Mouse (Mus musculus): ENCODE data around the gene Gm45717.

Gm45717 gene

DNA sequence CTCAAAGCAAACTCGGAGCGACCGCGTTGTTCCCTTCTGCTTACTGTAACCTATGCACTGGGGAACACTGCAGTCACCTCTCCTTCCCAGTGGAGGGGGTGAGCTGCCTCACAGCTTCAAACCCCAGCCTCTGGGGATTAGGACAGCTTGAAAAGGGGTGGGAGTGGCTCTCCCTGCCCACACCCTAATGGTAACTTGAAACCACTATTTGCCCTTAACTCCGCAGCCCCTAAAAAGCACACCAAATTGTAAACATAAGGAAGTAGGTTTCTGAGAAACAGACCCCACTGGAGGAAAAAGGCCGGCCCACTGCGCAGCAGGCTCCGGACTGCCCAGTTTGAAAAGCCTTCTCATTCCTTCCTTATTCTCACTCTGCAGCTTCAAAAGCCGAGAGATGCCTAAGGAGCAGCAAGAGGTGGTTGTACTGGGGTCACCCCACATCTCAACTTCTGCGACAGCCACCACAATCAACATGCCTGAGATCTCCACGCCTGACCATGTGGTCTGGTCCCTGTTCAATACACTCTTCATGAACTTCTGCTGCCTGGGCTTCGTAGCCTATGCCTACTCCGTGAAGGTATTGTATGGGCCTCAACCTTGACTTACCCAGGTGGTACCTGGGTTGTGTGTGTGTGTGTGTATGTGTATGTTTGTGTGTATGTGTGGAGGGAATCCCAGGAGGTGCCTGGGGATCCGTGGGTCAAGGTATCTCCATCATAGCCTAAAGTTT, 12.3 kb upstream of the Gm45717 start:
- DNase-seq, result no peak

DNA sequence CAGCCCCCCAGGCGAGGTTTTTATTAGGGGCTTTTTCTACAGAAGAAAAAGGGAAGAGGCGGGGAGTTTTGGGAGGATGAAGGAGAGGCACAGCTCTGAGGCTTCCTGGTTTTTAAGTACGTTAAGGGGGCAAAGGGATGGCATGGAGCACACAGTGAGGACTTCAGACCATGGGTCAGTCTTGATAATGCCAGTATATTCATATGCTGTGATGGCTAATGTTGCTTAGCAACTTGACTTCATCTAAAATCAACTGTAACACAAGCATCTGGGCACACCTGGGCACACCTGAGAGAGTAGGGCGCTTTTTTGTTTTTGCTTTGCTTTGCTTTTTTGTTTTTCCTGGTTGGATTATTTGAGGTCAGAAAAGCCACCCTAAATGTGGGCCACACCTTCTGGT, 11.2 kb upstream of the Gm45717 start, which contains the start of gene Ifitm1:
Gene Ifitm1 (plus strand): TSS at position 301 of the 400 bp plus-strand sequence.
- DNase-seq, result no peak

DNA sequence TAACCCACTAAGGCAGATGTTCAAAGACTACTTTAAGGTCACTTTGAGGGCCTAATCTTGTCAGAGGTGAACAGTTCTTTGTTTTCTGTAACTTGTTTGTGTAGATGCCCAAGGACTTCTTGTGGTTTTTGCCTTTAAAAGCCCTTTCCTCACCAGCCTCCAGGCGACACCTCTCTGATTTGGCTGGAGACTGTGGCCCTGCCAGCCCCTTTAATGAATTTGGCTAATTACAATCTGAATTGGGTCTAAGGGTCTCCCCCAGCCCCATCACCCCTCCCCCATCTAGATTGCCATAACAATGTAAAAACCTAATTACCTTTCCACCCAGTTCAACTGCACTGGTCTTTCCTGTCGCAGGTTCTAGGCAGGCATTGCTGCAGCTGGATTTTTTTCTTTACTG, 7.0 kb upstream of the Gm45717 start:
- no peak for DNase-seq

DNA sequence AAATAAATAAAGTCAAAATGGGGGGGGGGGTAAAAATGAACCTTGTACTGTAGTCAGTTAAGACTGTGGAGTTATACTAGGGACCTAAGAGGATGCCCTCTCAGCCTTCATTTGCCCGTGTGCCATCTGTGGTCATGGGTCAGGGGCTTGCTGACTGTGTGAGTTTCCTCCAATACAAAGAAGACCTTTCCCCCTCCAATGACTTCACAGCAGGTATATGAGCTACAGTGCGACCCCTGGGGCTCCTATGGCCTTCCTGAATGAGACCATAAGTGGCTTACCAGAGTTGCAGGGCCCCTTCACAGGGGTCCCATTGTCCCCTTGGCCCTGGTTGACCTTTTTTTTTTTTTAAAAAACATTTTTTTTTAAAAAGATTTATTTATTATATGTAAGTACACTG, 5.7 kb upstream of the Gm45717 start:
- DNase-seq, result no peak

DNA sequence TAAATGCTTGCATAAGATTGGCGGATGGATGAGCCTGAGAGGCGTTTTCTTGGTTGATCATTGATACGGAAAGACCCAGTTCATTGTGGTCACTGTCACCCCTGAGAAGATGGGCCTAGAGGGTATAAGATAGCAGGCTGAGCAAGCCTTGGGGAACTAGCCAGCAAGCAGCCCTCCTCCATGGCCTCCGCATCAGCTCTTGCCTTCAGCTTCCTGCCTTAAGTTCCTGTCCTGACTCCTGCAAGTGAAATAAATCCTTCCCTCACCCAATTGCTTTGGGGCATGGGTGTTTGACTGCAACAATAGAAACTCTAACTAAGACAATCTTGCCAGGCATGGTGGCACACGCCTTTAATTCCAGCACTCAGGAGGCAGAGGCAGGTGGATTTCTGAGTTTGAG, 4.3 kb upstream of the Gm45717 start:
- no peak for DNase-seq

DNA sequence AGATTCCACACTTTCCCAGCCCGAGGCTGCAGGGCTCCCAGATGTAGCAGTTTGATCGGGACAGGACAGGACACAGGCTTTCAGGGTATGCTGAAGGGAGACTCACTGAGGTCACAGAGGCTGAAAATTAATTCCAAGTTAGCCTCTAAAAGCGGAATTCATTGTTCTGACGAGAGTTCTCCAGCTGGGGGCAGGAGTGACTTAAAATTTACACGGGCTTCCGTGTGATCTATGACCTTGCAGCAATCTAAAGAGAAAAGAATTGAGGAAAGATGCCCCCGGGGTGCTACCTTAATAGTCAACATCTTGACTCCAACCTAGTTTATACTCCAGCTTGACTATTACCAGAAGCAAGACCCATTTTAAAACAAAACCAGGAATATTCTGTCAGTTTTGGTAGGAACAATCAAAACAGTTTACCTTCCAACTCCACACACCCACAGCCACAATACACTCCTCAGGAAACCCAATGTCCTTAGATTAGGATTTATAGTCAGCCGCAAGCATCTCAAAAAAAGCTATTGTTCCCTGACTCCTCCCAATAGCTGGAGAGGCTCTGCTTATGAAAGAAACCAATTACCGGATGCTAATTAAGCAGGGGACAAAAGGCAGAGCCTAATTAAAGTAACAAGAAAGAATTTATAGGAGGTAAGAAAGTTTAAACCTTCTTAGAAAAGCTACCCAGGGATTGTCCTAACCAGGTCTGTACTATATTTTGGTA, 3.6 kb upstream of the Gm45717 start:
- peak; percentile 72 for DNase-seq

DNA sequence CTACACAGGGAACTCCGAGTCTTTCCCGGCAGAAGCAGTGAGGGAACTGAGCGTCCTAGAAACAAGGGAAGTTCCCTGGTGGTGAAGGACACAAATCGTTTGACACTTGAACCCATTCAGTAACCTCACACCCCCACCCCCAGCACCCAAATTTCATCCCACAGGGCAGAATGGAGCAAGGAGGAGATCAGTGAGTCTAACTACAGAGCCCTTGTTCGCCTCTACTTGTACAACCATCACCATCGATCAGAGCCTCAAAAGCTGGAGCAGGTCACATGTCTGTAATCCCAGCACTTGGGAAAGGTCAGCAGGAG, 776 bp upstream of the Gm45717 start:
- no peak for DNase-seq

DNA sequence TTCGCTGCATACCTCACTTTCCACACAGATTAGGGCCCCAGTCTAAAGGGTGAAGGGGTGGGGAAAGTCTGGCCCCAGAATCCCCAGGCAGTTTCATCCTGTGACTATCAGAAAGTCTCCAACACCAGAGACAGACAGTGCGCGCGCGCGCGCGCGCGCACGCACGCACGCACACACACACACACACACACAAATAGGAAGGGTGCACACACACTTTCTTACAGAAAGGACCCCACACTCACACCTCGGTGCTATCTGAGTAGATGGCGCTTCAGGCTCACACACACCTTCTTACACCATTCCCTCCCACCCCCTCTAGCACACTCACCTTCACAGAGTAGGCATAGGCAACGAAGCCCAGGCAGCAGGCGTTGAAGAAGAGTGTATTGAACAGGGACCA, 395 bp downstream of the Gm45717 start:
- no peak for DNase-seq

DNA sequence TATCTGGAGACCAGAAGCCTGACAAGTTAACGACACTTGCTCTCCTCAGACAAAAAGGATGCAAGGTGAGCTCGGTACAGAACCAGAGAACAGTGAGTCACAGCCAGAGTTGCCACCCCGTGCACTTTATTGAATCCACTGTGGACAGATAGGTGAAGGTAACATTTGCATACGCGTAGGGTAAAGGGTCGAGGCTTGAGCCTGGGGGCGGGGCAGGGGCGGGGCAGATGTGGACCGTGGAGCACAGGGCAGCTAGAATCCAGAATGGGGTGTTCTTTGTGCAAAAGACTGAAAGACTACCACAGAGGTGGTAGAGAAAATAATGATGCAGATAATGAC, 1.0 kb downstream of the Gm45717 start:
- no peak for DNase-seq

DNA sequence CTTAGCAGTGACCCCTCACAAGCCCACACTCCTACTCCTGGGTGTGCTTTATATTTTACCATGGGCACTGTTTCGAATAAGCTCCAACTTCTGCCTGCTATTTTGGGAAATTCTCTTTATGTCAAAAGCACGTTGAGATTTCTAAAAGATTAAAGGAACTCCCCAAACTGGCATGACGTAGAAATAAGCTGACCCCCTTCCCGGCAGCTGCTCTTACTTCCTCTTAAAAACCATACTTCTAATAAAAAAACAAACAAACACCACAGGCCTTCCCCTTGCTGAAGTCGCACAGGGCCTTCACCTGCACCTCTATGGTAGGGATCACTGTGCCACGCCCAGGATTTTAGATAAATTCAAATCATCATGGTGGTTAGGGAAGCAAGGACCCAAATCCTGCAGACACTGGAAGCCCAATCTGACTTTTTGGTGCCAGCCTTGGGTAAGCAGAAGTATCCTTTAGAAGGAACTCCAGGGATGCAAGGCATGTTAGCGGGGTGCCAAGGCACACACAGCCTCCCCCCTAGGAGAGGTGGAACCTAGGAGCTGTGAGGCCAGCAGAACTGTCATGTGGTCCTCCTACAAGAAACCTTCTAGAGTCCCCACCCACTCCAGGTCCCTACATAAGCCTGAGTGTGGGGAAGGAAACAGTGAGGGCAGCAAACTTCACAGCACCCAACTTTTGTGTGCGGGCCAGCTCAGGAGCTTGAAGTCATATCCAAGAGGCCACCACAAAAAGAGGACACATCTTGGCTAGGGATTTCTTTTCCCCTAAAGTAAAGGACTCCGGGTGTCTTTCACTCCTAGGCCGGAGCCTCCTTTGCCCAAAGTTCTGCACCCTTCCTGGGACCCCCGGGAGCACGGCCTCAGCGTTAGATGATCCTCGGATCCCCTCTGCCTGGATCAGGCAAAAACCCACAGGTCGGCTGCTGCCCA, 1.7 kb downstream of the Gm45717 start:
- no peak for DNase-seq

DNA sequence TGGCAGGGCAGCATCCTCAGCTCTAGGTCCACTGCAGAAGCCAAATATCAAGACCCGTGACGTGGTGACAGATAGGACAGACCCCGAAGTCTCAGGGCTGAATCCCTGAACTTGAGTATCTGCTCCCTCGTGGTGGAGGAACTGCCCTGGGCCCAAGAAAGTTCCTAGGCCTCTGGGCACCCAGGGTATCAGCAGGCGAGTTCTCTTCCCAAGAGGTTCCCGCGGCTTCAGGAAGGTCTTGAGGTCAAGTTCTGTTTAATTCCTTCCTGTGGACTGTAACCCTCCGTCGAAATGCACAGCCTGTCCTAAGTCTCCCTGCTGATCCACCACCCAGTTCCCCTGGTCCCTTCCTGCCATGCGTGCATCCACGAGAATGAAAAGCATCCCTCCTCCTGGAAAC, 2.6 kb downstream of the Gm45717 start:
- no peak for DNase-seq

DNA sequence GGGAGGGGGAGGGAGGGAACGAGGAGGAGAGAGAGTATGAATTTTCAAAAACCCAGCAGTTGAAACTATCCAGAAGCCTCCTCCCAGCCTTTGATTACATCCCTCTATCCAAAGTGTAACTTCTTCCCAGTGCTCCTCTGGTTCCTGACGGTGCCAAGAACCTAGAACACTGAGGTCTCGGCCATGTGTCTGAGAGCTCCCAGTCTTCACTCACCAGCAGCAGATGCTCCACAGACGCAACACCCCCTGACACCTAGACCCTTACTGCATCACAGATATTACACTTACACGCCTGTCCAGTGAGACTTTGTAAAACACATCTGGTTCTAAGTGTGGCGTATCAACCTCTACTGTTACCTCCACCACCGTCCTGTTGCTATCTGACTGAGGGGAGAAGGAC, 3.3 kb downstream of the Gm45717 start:
- DNase-seq, result no peak

DNA sequence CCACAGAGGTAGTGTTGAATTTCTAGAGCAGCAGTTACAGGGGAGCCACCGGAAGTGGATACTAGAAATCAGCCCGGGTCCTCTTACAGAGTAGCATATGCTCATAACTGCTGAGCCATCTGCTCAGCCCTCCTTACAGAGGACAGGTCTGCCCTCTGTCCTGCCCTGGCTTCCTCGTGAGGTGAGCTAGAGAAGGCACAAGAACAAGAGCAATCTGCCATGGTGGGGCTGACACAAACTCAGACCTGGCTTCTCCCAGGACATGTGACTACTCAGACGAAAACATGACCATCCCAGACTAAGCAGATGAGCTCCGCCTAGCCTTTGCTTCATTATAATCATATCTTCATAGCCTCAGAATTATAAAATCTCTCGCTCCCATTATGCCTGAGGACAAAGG, 4.0 kb downstream of the Gm45717 start:
- no peak for DNase-seq

DNA sequence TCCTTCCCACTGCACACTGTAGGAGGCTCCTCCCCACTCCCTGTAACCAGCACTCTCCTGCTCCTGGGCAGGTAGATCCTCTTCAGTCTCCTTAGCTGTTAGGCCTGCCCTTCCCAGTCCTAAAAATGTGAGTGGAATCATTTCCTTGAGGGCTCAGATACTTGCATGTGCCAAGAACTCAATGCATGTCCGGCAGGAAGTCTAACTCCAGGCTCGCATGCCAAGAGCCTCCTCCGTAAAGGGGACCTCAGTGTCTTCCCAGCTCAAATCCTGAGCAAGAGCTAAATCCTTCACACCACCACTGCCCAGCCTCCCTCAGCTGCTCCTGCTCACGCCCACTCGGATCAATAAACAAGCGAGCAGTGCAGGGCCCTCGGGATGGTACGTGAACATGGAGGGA, 4.7 kb downstream of the Gm45717 start:
- DNase-seq, result peak; percentile 72

DNA sequence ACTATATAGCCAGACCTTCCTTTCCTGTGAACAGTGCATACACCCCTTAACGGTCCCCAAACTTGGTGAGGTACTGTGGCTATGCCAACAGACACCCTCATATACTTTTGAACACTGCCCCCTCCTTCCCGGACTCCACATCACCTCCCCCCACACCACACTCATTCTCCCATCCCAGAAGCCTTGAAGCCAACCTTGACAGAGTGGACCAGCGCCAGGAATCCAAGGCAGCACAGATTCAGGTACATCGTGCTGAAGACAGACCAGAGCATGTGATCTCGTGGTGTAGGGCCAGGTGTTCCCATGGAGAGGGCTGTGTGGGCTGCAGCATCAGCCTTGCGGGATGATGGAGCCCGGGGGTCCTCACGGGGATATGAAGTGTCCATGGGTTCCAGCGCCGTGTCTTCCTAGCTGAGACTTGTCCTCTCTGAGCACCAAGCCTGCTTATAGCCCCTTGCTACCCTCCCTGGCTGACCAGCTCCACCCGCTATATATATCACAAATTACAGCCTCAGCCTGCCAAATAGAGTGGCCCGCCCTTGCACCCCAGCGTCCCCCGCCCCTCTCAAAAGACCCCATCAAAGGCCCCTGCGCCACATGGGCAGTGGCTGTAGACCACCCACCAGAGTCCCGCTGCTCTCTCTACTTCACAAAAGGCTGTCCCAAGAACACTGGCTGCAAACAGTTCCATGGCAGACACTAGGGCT, 5.8 kb downstream of the Gm45717 start, which contains the start of gene Ifitm5:
Gene Ifitm5 (minus strand): TSS at position 468 of the 707 bp plus-strand sequence.
- DNase-seq, result no peak

DNA sequence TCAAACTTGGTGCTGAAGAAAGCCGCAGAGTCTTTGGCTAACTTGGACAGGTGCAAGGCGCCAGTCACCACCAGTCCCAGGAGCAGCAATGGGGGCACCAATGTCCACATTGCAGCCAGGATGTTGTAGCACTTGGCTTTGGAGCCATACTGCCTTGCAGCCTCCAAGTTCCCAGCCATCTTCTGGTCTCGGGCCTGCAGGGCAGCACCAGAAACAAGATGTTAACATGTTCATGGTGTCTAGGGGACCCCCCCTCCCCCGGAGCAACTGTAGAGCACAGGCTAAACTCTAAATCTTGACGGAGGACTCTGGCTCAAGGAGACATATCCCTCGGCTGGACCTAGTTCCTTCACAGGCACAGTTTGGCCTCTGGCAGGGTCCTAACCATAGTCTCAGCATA, 6.5 kb downstream of the Gm45717 start:
- DNase-seq, result no peak

DNA sequence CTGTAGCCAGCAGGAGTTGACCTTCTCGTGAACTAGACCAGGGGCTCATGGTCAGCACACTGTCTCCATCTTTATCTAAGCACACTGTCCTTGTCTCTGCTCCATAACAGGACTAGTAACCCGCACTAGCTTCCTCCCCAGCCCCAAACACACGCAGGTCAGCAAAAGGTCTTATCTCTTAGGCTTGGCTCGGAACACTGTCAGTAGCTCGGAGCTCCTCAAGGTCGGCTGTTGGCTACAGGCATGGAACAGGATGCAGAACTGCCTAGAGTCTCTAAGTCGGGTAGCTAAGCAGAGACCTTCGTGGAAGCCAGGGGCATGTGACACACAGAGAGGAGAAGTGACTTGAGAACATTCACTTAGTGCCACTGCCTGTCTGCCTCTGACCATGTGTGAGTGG, 7.6 kb downstream of the Gm45717 start:
- no peak for DNase-seq

DNA sequence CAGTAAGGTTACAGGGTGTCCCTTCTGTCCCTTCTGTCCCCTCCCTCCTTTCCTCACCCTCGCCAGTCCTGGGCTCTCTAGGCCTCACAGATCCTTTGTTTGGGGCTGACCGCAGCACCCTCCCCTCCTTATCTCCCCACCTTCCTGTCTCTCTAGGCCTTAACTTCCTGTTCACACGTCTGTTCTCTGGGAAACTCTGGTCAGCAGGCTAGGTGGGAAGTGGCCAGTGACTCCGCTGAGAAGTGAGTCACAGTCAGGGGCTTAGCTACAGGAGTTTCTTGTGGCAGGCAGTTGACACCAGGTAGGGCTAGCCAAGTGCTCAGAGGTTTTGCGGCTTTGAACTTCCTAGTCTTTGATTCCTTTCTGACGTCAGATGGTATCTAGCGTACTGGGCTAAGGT, 8.8 kb downstream of the Gm45717 start:
- DNase-seq, result peak; percentile 56

DNA sequence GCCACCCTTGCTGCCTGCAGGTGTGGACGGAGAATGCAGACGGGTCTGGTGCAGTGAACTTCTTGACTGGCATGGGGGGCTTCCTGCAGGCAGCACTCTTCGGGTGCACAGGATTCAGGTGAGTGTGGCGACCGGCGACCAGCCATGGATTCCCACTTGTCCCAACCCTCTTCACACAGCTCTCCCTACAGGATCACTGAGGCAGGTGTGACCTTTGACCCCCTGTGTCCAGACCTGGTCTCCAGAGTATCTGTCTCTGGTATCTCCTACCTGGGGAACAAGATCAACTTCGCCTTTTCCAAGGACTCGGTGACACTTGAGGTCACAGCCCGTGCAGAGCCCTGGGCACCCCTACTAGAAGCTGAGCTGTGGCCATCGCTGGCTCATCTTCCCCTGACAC, 9.4 kb downstream of the Gm45717 start:
- DNase-seq, result no peak

DNA sequence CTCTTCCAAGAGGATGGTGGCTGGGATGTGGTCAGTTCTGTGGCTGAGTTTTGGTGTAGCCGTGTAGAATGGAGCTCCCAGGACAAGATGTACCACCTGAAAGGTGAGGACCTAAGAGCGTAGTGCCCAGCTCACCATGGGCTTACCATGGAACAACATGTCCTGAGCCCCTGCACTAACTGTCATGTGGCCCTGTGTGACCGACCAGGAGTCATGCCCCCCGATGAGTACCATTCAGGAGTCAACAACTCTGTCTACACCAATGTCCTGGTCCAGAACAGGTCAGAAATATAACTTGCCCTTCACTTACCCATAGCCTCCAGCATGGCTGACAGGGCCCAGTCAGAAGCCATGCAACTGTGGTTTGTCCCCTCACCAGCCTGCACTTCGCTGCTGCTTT, 10.5 kb downstream of the Gm45717 start:
- DNase-seq, result no peak

DNA sequence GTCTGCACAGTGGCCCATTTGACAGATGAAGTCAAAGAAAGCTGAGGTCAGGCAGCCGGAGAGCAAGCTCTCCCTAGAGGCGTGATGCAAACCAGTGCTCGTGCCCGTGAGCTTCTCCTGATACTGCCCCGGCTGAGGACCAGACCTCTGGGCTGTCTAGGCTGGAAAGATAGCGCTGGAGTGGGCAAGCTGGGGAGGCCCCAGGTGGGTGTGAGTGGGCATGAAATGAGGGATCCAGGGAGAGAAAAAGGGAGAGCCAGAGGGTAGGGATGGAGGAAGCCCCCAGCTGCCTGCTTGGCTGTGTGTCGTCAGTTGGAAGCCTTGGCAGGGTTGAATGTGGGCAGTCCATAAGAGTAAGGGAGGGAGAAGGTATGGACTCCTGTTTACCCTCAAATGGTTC, 11.5 kb downstream of the Gm45717 start:
- no peak for DNase-seq

DNA sequence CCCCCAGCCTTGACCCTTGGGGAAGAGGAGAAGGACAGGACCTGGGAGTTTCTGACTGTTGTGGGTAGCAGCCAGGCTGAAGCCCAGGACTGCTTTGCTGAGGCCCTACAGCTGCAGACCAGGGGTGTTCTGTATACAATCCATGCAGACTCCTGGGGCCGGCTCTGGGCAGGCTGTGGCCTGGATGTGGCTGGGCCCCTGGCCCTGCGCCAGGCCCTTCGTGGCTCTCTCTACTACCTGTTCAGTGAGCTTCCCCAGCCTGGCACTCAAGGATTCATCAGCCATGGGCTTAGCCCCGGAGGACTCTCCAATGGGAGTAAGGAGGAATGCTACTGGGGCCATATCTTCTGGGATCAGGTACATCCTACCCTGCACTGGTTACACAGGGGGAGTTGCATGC, 12.4 kb downstream of the Gm45717 start:
- no peak for DNase-seq

DNA sequence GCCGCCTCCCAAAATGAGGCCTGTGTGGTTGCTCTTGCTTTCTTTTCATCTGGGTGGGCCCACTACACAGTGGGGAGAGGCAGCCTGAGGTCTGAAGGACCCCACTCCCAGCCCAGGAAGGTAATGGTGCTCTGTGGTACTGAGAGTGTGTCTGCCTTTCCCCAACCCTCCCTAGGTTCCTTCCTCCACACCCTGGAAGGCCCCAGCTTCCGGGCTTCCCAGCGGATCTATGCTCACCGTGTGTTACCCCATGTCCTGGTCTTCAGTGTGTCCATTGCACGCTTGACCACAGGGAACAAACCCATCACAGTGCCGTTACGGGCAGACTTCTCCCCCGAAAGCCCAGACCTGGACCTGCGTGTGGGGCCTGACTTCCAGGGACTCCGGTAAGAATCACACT, 12.9 kb downstream of the Gm45717 start:
- no peak for DNase-seq

All from lung, postnatal 10 days (tissue).